Mouse (Mus musculus): ENCODE measurements around the gene Mrpl9.

Gene Mrpl9

GRCm38 (mm10) chr3:94442951-94443596 lies at the start of gene Mrpl9:
Gene Mrpl9 (plus strand): TSS chr3:94443318.
- DNase-seq: peak; percentile 96

GRCm38 (mm10) chr3:94396336-94396735 lies 46.8 kb upstream of the Mrpl9 start:
- peak; percentile 1 for DNase-seq

GRCm38 (mm10) chr3:94396851-94397250 lies 46.3 kb upstream of the Mrpl9 start:
- peak; percentile 1 for DNase-seq

- DNase-seq: no peak
These were observed 44.9 kb upstream of the Mrpl9 start, which contains the start of gene Lingo4 for GRCm38 (mm10) chr3:94398217-94398616. Gene Lingo4 (plus strand): TSS chr3:94398517.

- DNase-seq: peak; percentile 60
These were observed 44.1 kb upstream of the Mrpl9 start for GRCm38 (mm10) chr3:94398943-94399481.

GRCm38 (mm10) chr3:94399663-94400310 lies 43.3 kb upstream of the Mrpl9 start:
- no peak for DNase-seq

- DNase-seq: no peak
These were observed 40.7 kb upstream of the Mrpl9 start for GRCm38 (mm10) chr3:94402451-94402850.

- DNase-seq: no peak
These were observed 38.6 kb upstream of the Mrpl9 start for GRCm38 (mm10) chr3:94404366-94405054.

- DNase-seq: no peak
These were observed 37.6 kb upstream of the Mrpl9 start for GRCm38 (mm10) chr3:94405561-94405960.

GRCm38 (mm10) chr3:94412530-94412929 lies 30.6 kb upstream of the Mrpl9 start:
- no peak for DNase-seq

GRCm38 (mm10) chr3:94413031-94413679 lies 30.0 kb upstream of the Mrpl9 start, which contains the start of gene Tdrkh:
Gene Tdrkh (plus strand): TSS chr3:94413273.
- peak; percentile 96 for DNase-seq

GRCm38 (mm10) chr3:94430980-94431379 lies 12.1 kb upstream of the Mrpl9 start:
- DNase-seq: no peak

GRCm38 (mm10) chr3:94434305-94434704 lies 8.8 kb upstream of the Mrpl9 start:
- no peak for DNase-seq

GRCm38 (mm10) chr3:94436420-94436819 lies 6.7 kb upstream of the Mrpl9 start:
- DNase-seq: no peak

GRCm38 (mm10) chr3:94441182-94441581 lies 1.9 kb upstream of the Mrpl9 start:
- DNase-seq: peak; percentile 8

- DNase-seq: no peak
These were observed 463 bp downstream of the Mrpl9 start, which contains the start of gene Oaz3 for GRCm38 (mm10) chr3:94443597-94443964. Gene Oaz3 (minus strand): TSS chr3:94443915.

- no peak for DNase-seq
These were observed 6.3 kb downstream of the Mrpl9 start for GRCm38 (mm10) chr3:94449377-94449776.

GRCm38 (mm10) chr3:94456529-94457000 lies 13.4 kb downstream of the Mrpl9 start:
- peak; percentile 79 for DNase-seq

- no peak for DNase-seq
These were observed 13.9 kb downstream of the Mrpl9 start for GRCm38 (mm10) chr3:94457055-94457454.

- no peak for DNase-seq
These were observed 16.7 kb downstream of the Mrpl9 start for GRCm38 (mm10) chr3:94459834-94460233.

- no peak for DNase-seq
These were observed 20.9 kb downstream of the Mrpl9 start for GRCm38 (mm10) chr3:94463926-94464578.

All from thymus, postnatal 25 days (tissue).